Mouse (Mus musculus) MEL (cell line): ENCODE measurements around the gene Tcl1b1. TPM values are rescaled to one million over a fixed set of nuclear protein-coding genes. Genes with fewer than 3 reads are reported as not detected.

Experiments
- DNase-seq: peaks from one replicate; pipeline ENCODE4 v3.0.0; 2011; ENCODE audit warnings: low read depth, low spot score
- H3K27ac ChIP-seq: 2 replicates; pipeline ENCODE4 v1.5.1; 2012; ENCODE audit warnings: low read depth, mild to moderate bottlenecking, control low read depth, low read length, moderate library complexity; ENCODE audit not compliant: control insufficient read depth
- H3K27me3 ChIP-seq, 2 experiments: fragments of 150-350 bp in 1 of 2; sonication (generic) in 1 of 2; 2 replicates each; pipeline ENCODE4 v1.6.1; 2012; ENCODE audit warnings: low read length in 2 of 2, mild to moderate bottlenecking in 2 of 2, improper control_type of control experiment in 1 of 2, moderate library complexity in 1 of 2; ENCODE audit not compliant: insufficient read depth in 2 of 2, control insufficient read depth in 1 of 2
- H3K36me3 ChIP-seq, 2 experiments: 2 replicates each; pipeline ENCODE4 v1.6.1; 2012 to 2014; ENCODE audit warnings: low read length in 2 of 2, improper control_type of control experiment in 1 of 2, inconsistent platforms in 1 of 2, mild to moderate bottlenecking in 1 of 2; ENCODE audit not compliant: insufficient read depth in 2 of 2, control insufficient read depth in 1 of 2
- H3K4me1 ChIP-seq, 2 experiments: fragments of 150-350 bp in 1 of 2; sonication (generic) in 1 of 2; 2 replicates each; pipeline ENCODE4 v1.6.1; 2012; ENCODE audit warnings: low read length in 2 of 2, improper control_type of control experiment in 1 of 2, mild to moderate bottlenecking in 1 of 2; ENCODE audit not compliant: insufficient read depth in 2 of 2, control insufficient read depth in 1 of 2
- H3K4me3 ChIP-seq, 2 experiments: fragments of 150-350 bp in 1 of 2; sonication (generic) in 1 of 2; 2 replicates each; pipeline ENCODE4 v1.5.1; 2012; ENCODE audit warnings: low read depth in 2 of 2, low read length in 2 of 2, mild to moderate bottlenecking in 2 of 2, moderate library complexity in 2 of 2, control low read depth in 1 of 2, improper control_type of control experiment in 1 of 2; ENCODE audit not compliant: control insufficient read depth in 1 of 2, insufficient read depth in 1 of 2
- H3K79me2 ChIP-seq: 2 replicates; pipeline ENCODE4 v1.6.1; 2012; ENCODE audit warnings: mild to moderate bottlenecking, low read length, moderate library complexity; ENCODE audit not compliant: control insufficient read depth, poor library complexity, insufficient read depth
- H3K9ac ChIP-seq: 2 replicates; pipeline ENCODE4 v1.6.1; 2012; ENCODE audit warnings: low read depth, mild to moderate bottlenecking, control low read depth, low read length, moderate library complexity; ENCODE audit not compliant: control insufficient read depth, poor library complexity, severe bottlenecking
- H3K9me3 ChIP-seq: fragments of 150-350 bp; sonication (generic); replicated peaks from 2 replicates; pipeline ENCODE4 v1.6.1; 2012; ENCODE audit warnings: mild to moderate bottlenecking, low read length, improper control_type of control experiment, moderate library complexity; ENCODE audit not compliant: insufficient read depth
- BHLHE40 ChIP-seq: IDR thresholded peaks from 2 replicates; pipeline ENCODE4 v1.6.1; 2012; ENCODE audit warnings: low read depth, mild to moderate bottlenecking, inconsistent platforms, low read length, improper control_type of control experiment, borderline replicate concordance
- CHD1 ChIP-seq: IDR thresholded peaks from 2 replicates; pipeline ENCODE4 v1.6.1; 2012; ENCODE audit warnings: low read depth, mild to moderate bottlenecking, inconsistent platforms, low read length, improper control_type of control experiment
- CTCF ChIP-seq, 3 experiments: IDR thresholded peaks in 2 of 3; conservative IDR thresholded peaks in 1 of 3; 2 replicates each; pipeline ENCODE4 v1.5.1; 2011 to 2012; ENCODE audit warnings: low read length in 3 of 3, low read depth in 2 of 3, mild to moderate bottlenecking in 2 of 3, improper control_type of control experiment in 1 of 3, inconsistent platforms in 1 of 3, mixed read lengths in 1 of 3, moderate library complexity in 1 of 3; ENCODE audit not compliant: control insufficient read depth in 1 of 3, insufficient read depth in 1 of 3, poor library complexity in 1 of 3, severe bottlenecking in 1 of 3
- ELF1 ChIP-seq: IDR thresholded peaks from 2 replicates; pipeline ENCODE4 v1.6.1; 2014; ENCODE audit warnings: low read depth, mild to moderate bottlenecking, inconsistent platforms, low read length, improper control_type of control experiment, moderate library complexity
- EP300 ChIP-seq, 2 experiments: IDR thresholded peaks; 2 replicates each; pipeline ENCODE4 v1.6.1; 2011; ENCODE audit warnings: improper control_type of control experiment in 2 of 2, low read length in 2 of 2, low read depth in 1 of 2, mild to moderate bottlenecking in 1 of 2
- GATA1 ChIP-seq: IDR thresholded peaks from 2 replicates; pipeline ENCODE4 v1.6.1; 2011; ENCODE audit warnings: low read depth, low read length, improper control_type of control experiment
- HCFC1 ChIP-seq: IDR thresholded peaks from 2 replicates; pipeline ENCODE4 v1.6.1; 2012; ENCODE audit warnings: low read depth, mild to moderate bottlenecking, inconsistent platforms, low read length, improper control_type of control experiment, moderate library complexity
- MAFK ChIP-seq: IDR thresholded peaks from 2 replicates; pipeline ENCODE4 v1.6.1; 2011; ENCODE audit warnings: low read depth, mild to moderate bottlenecking, low read length, improper control_type of control experiment, borderline replicate concordance
- MAZ ChIP-seq: IDR thresholded peaks from 2 replicates; pipeline ENCODE4 v1.6.1; 2012; ENCODE audit warnings: low read depth, mild to moderate bottlenecking, inconsistent platforms, low read length, improper control_type of control experiment
- MXI1 ChIP-seq: IDR thresholded peaks from 2 replicates; pipeline ENCODE4 v1.6.1; 2011; ENCODE audit warnings: mild to moderate bottlenecking, low read depth, low read length, improper control_type of control experiment
- MYC ChIP-seq: IDR thresholded peaks from 2 replicates; pipeline ENCODE4 v1.6.1; 2011; ENCODE audit warnings: low read depth, mild to moderate bottlenecking, low read length, improper control_type of control experiment, moderate library complexity
- POLR2AphosphoS5 ChIP-seq: IDR thresholded peaks from 2 replicates; pipeline ENCODE4 v1.6.1; 2012; ENCODE audit warnings: low read depth, borderline replicate concordance, mild to moderate bottlenecking, inconsistent platforms, low read length, moderate library complexity, mixed read lengths
- RAD21 ChIP-seq: IDR thresholded peaks from 2 replicates; pipeline ENCODE4 v1.6.1; 2011; ENCODE audit warnings: mild to moderate bottlenecking, low read depth, low read length, improper control_type of control experiment
- SIN3A ChIP-seq: IDR thresholded peaks from 2 replicates; pipeline ENCODE4 v1.6.1; 2012; ENCODE audit warnings: low read length, improper control_type of control experiment, inconsistent platforms
- SMC3 ChIP-seq: IDR thresholded peaks from 2 replicates; pipeline ENCODE4 v1.6.1; 2011; ENCODE audit warnings: low read depth, low read length, improper control_type of control experiment
- TBP ChIP-seq: IDR thresholded peaks from 2 replicates; pipeline ENCODE4 v1.8.0; 2011; ENCODE audit warnings: low read depth, low read length, improper control_type of control experiment
- TCF12 ChIP-seq: IDR thresholded peaks from 2 replicates; pipeline ENCODE4 v1.6.1; 2014; ENCODE audit warnings: low read depth, mild to moderate bottlenecking, inconsistent platforms, low read length, improper control_type of control experiment, moderate library complexity
- UBTF ChIP-seq: IDR thresholded peaks from 2 replicates; pipeline ENCODE4 v1.6.1; 2012; ENCODE audit warnings: low read depth, mild to moderate bottlenecking, inconsistent platforms, low read length, improper control_type of control experiment, moderate library complexity, borderline replicate concordance; ENCODE audit not compliant: insufficient read depth
- USF1 ChIP-seq: IDR thresholded peaks from 2 replicates; pipeline ENCODE4 v1.6.1; 2014; ENCODE audit warnings: low read depth, mild to moderate bottlenecking, inconsistent platforms, low read length, improper control_type of control experiment, moderate library complexity
- USF2 ChIP-seq, 2 experiments: IDR thresholded peaks; 2 replicates each; pipeline ENCODE4 v1.6.1; 2011 to 2012; ENCODE audit warnings: improper control_type of control experiment in 2 of 2, low read length in 2 of 2, borderline replicate concordance in 1 of 2, inconsistent platforms in 1 of 2, low read depth in 1 of 2, mild to moderate bottlenecking in 1 of 2; ENCODE audit not compliant: insufficient read depth in 1 of 2
- ZC3H11A ChIP-seq: IDR thresholded peaks from 2 replicates; pipeline ENCODE4 v1.6.1; 2012; ENCODE audit warnings: low read depth, mild to moderate bottlenecking, inconsistent platforms, low read length, improper control_type of control experiment
- ZMIZ1 ChIP-seq: IDR thresholded peaks from 2 replicates; pipeline ENCODE4 v1.6.1; 2012; ENCODE audit warnings: low read depth, mild to moderate bottlenecking, inconsistent platforms, low read length, improper control_type of control experiment, moderate library complexity
- polyA plus RNA-seq, 2 experiments: library from polyadenylated mRNA; stranded (reverse) in 1 of 2; unstranded in 1 of 2; fragments of >175 nt in 1 of 2; fragments of >200 nt in 1 of 2; gene quantifications; 2 replicates each; pipeline versions ENCODE4 v1.2.1 to v1.2.4; 2012; ENCODE audit warnings: low replicate concordance in 2 of 2, low read depth in 1 of 2; ENCODE audit not compliant: insufficient read length in 2 of 2, insufficient read depth in 1 of 2, missing spikeins in 1 of 2
- total RNA-seq: library from RNA; depleted of rRNA; stranded (reverse); fragments of 300-350 nt; gene quantifications from 2 replicates; pipeline ENCODE4 v1.2.3, GENCODE M21; 2012

Tcl1b1 gene
- total and polyA plus RNA-seq, 3 experiments, result not detected

DNA sequence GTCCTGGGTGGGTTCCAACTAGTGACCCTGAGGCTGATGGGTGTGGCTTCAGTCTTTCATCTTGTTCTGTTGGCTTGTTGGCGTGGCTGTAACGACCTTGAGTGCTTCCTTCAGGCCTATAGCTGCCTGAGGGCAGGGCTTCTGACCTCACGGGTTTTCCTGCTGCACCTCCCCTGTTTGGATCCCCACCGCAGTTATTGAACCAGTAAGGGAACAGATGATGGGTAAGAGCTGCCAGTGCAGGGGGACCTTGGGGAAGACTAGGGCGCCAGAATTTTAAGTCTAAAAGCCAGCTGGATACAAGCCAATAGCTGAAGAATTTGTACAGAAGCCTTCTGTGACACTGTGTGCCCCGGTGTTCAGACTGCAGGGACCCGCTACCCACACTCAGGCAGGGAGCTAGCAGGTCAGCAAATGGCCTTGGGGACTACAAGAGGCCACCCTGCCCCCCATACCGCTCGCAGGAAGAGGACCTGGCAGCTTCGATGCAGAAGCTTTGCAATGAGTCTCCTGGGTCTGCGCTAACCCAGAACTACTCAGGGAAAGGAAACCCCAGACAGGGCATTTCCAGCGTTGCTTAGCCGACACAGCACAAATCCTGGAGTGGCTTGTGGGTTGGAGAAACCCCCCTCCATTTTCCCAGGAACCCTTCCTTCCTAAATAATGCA is 47.0 kb upstream of the Tcl1b1 start:
- no peak for TF ChIP-seq MYC
- TF ChIP-seq HCFC1, result no peak
- TF ChIP-seq CHD1, result no peak
- no peak for TF ChIP-seq MAFK
- Histone ChIP-seq H3K27me3 (no peaks in the 10 kb centered on the region), H3K9ac (no peak overlapping the region), H3K4me3 (no peak overlapping the region), H3K79me2 (no peaks in the 10 kb centered on the region), H3K27ac (no peak overlapping the region), H3K36me3 (no peaks in the 10 kb centered on the region), H3K9me3 (no peaks in the 10 kb centered on the region), H3K4me1 (no peaks in the 10 kb centered on the region)
- no peak for DNase-seq

DNA sequence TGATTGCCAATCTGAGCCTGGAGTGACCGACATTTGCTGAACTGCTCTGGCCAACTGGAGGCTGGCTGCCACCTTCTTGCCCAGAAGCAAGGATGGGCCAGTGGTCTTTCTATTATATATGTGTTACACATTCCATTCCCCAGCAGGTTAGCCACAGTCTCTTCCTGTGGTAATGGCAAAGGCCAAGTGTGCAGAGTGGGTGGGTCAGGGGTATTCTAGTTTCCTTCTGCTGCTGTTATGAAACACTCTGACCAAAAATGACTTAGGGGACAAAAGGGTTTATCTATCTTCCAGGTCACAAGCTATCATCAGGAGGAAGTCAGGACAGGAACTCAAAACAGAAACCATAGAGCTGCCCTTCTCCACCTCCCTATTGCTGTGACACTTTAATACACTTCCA is 42.8 kb upstream of the Tcl1b1 start:
- Histone ChIP-seq H3K36me3 (no peaks in the 10 kb centered on the region), H3K4me3 (no peak overlapping the region), H3K27me3 (no peaks in the 10 kb centered on the region), H3K9ac (no peak overlapping the region), H3K4me1 (no peaks in the 10 kb centered on the region), H3K79me2 (no peaks in the 10 kb centered on the region), H3K27ac (no peak overlapping the region), H3K9me3 (no peaks in the 10 kb centered on the region)
- DNase-seq, result no peak
- no peak for TF ChIP-seq BHLHE40
- TF ChIP-seq SIN3A, result no peak
- no peak for TF ChIP-seq POLR2AphosphoS5
- no peak for TF ChIP-seq RAD21
- TF ChIP-seq CTCF (IDR thresholded peaks at IDR 0.05 in 2 of 3, conservative IDR thresholded peaks at IDR 0.05 in 1 of 3; ENCODE audit: control insufficient read depth in 1 of 3, insufficient read depth in 1 of 3, low read depth in 2 of 3, low read length in 3 of 3, poor library complexity in 1 of 3, severe bottlenecking in 1 of 3), result no peak
- no peak for TF ChIP-seq EP300 (IDR thresholded peaks at IDR 0.05; ENCODE audit: low read depth in 1 of 2, low read length in 2 of 2)
- TF ChIP-seq ELF1, result no peak
- TF ChIP-seq SMC3, result no peak
- no peak for TF ChIP-seq GATA1

DNA sequence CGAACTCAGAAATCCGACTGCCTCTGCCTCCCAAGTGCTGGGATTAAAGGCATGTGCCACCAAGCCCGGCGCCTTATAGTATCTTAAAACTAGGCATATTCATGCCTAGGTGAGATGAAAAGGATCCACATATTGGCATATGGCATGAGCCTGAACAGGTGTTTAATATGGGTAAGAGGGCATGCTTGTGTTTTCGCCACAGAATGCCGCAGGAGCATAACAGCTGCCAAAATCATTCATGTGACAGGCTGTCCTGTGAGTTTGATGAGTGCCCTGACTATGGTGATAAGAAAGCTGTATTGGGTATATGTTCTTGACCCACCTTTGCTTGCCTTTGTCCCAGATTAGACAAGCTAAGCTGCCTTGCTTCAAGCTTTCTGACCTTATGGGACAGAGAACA is 34.1 kb upstream of the Tcl1b1 start:
- Histone ChIP-seq H3K4me1 (no peaks in the 10 kb centered on the region), H3K4me3 (no peak overlapping the region), H3K27ac (no peak overlapping the region), H3K9ac (no peak overlapping the region), H3K36me3 (no peaks in the 10 kb centered on the region), H3K79me2 (no peaks in the 10 kb centered on the region), H3K27me3 (no peaks in the 10 kb centered on the region), H3K9me3 (no peaks in the 10 kb centered on the region)
- no peak for DNase-seq
- no peak for TF ChIP-seq TCF12
- no peak for TF ChIP-seq ZMIZ1
- no peak for TF ChIP-seq MXI1
- no peak for TF ChIP-seq RAD21
- TF ChIP-seq ZC3H11A, result no peak
- TF ChIP-seq HCFC1, result no peak
- TF ChIP-seq SIN3A, result no peak
- no peak for TF ChIP-seq TBP
- no peak for TF ChIP-seq UBTF
- TF ChIP-seq CHD1, result no peak
- no peak for TF ChIP-seq MAZ
- TF ChIP-seq USF1, result no peak
- no peak for TF ChIP-seq USF2 (IDR thresholded peaks at IDR 0.05; ENCODE audit: borderline replicate concordance in 1 of 2, insufficient read depth in 1 of 2, low read depth in 1 of 2, low read length in 2 of 2)
- TF ChIP-seq, all 39 proteins: peak for 0
